Mouse (Mus musculus) small intestine, adult 2 months (tissue): ENCODE data around the gene Lrrc52.

Source experiments
- CTCF ChIP-seq: fragments of 200-500 bp; IDR thresholded peaks from 2 replicates; pipeline ENCODE4 v1.5.1; 2012; ENCODE audit warnings: low read depth, mild to moderate bottlenecking, control low read depth, inconsistent platforms, low read length, moderate library complexity, mixed read lengths; ENCODE audit not compliant: insufficient replicate concordance, insufficient read length; ENCODE audit errors: extremely low read depth
- POLR2A ChIP-seq: fragments of 200-500 bp; IDR thresholded peaks from 2 replicates; pipeline ENCODE4 v1.6.1; 2012; ENCODE audit warnings: low read depth, mild to moderate bottlenecking, control low read depth, inconsistent platforms, low read length, moderate library complexity

DNA sequence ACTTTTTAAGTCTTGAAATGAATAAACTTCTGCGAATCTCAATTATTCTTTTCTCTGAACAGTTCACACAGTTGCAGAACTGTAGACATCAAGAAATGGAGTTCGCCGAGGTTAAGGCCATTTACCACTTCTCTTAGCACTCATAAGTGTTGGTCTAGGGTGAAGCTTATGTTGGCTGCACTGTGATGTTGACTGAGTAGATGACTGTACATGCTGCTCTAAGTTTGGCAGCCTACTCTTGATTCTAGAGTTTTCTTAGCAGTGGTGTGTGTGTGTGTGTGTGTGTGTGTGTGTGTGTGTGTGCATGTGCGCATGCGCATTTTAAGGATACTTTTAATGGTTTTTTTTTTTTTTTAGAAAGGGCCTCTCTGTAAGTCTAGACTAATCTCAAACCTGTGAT, 21.4 kb upstream of the Lrrc52 start:
- TF ChIP-seq POLR2A (no peak), CTCF (no peak)
